Mouse (Mus musculus) stomach, embryonic 16.5 days (tissue): Measurements from ENCODE around the gene Ssty2. TPM values are rescaled to one million over a fixed set of nuclear protein-coding genes. Genes with fewer than 3 reads are reported as not detected.
"Not testable (repeated sequence)": the region's sequence is repeated elsewhere in the genome, so short reads cannot be mapped to it uniquely, and the experiment has no call there.

Experiments
- ATAC-seq: fragments of 200-750 bp; cut with Nextera tagmentation; 2 replicates; pipeline ENCODE4 v1.8.0; 2017; ENCODE audit warnings: moderate number of reproducible peaks, moderate TSS enrichment; ENCODE audit not compliant: insufficient read depth, low FRiP score
- H3K27ac ChIP-seq: fragments of 300-500 bp; sonication (generic); 2 replicates; pipeline ENCODE4 v1.5.1; 2014; ENCODE audit warnings: low read length
- H3K27me3 ChIP-seq: fragments of 300-500 bp; sonication (generic); 2 replicates; pipeline ENCODE4 v1.6.1; 2014; ENCODE audit warnings: low read length, control low read depth, mixed read lengths; ENCODE audit not compliant: control insufficient read depth, insufficient read depth
- H3K36me3 ChIP-seq: fragments of 300-500 bp; sonication (generic); 2 replicates; pipeline ENCODE4 v1.6.1; 2014; ENCODE audit warnings: low read length; ENCODE audit not compliant: control insufficient read depth, insufficient read depth
- H3K4me1 ChIP-seq: fragments of 300-500 bp; sonication (generic); 2 replicates; pipeline ENCODE4 v1.6.1; 2014; ENCODE audit warnings: low read length, control low read depth, mixed read lengths; ENCODE audit not compliant: control insufficient read depth, insufficient read depth
- H3K4me2 ChIP-seq: fragments of 300-500 bp; sonication (generic); 2 replicates; pipeline ENCODE4 v1.6.1; 2014; ENCODE audit warnings: low read depth, low read length, mixed read lengths
- H3K4me3 ChIP-seq: fragments of 300-500 bp; sonication (generic); replicated peaks from 2 replicates; pipeline ENCODE4 v1.5.1; 2014; ENCODE audit warnings: mild to moderate bottlenecking, low read length
- H3K9ac ChIP-seq: fragments of 300-500 bp; sonication (generic); 2 replicates; pipeline ENCODE4 v1.6.1; 2014; ENCODE audit warnings: low read length
- H3K9me3 ChIP-seq: fragments of 300-500 bp; sonication (generic); replicated peaks from 2 replicates; pipeline ENCODE4 v1.6.1; 2016; ENCODE audit warnings: low read length, control low read depth; ENCODE audit not compliant: control insufficient read depth
- WGBS: fragments of 180-500 bp; shearing (Covaris S2); extraction: QIAGEN DNeasy Blood & Tissue Kit; methylation state at CpG from one replicate; pipeline ENCODE4 v1.1.7; 2014; 5-methylcytosine and 5-hydroxymethylcytosine counted together
- polyA plus RNA-seq: library from polyadenylated mRNA; unstranded; fragments of >200 nt; fragmentation: Nextera tagmentation; extraction: Ambion mirVana; gene quantifications from 2 replicates; pipeline ENCODE4 v1.2.1, GENCODE M21; 2015

Gene Ssty2
- polyA plus RNA-seq, result not detected in 2 replicates

GRCm38 (mm10) chrY:67047972-67048371 lies at the start of gene Ssty2:
Gene Ssty2 (minus strand): TSS chrY:67048072.
- not testable (repeated sequence) for H3K36me3 ChIP-seq, H3K27me3 ChIP-seq, H3K4me1 ChIP-seq, H3K4me2 ChIP-seq, H3K27ac ChIP-seq, H3K9ac ChIP-seq, H3K4me3 ChIP-seq, ATAC-seq, H3K9me3 ChIP-seq
- WGBS, result no CpG with 5 or more reads among the region's 4 CpGs
